Mouse (Mus musculus) yolk sac, embryonic 10.5 days (tissue): Measurements from ENCODE around the gene Nppb.
A peak's percentile ranks its signal among the peaks of the same experiment; 100 is the strongest.

ENCODE experiments used
- DNase-seq: peaks from one replicate; pipeline ENCODE4 v3.0.0-alpha.2; 2017; ENCODE audit warnings: low spot score

Nppb gene

GRCm38 (mm10) chr4:147985205-147986132 lies at the start of gene Nppb:
TSS of gene Nppb (plus strand) at chr4:147985788.
- DNase-seq: peak; percentile 53

GRCm38 (mm10) chr4:147935904-147936303 lies 49.7 kb upstream of the Nppb start:
- no peak for DNase-seq

GRCm38 (mm10) chr4:147936331-147936954 lies 49.1 kb upstream of the Nppb start, which contains the start of gene Plod1:
TSS of gene Plod1 (minus strand) at chr4:147936767.
- DNase-seq: peak; percentile 81

- DNase-seq: no peak
Measured at GRCm38 (mm10) chr4:147937021-147937420, 48.6 kb upstream of the Nppb start.

GRCm38 (mm10) chr4:147937486-147937885 lies 48.1 kb upstream of the Nppb start:
- no peak for DNase-seq

GRCm38 (mm10) chr4:147938148-147939096 lies 47.2 kb upstream of the Nppb start:
- no peak for DNase-seq

GRCm38 (mm10) chr4:147940111-147940510 lies 45.5 kb upstream of the Nppb start:
- no peak for DNase-seq

- peak; percentile 90 for DNase-seq
Measured at GRCm38 (mm10) chr4:147940576-147941044, 45.0 kb upstream of the Nppb start, which contains the start of gene 2510039O18Rik. TSS of gene 2510039O18Rik (plus strand) at chr4:147940895.

GRCm38 (mm10) chr4:147941045-147942020 lies 44.3 kb upstream of the Nppb start:
- DNase-seq: peak; percentile 47

- no peak for DNase-seq
Measured at GRCm38 (mm10) chr4:147943005-147943404, 42.6 kb upstream of the Nppb start.

- DNase-seq: no peak
Measured at GRCm38 (mm10) chr4:147947511-147947910, 38.1 kb upstream of the Nppb start.

- no peak for DNase-seq
Measured at GRCm38 (mm10) chr4:147953590-147953989, 32.0 kb upstream of the Nppb start.

GRCm38 (mm10) chr4:147957141-147957540 lies 28.4 kb upstream of the Nppb start:
- DNase-seq: no peak

GRCm38 (mm10) chr4:147959881-147960831 lies 25.4 kb upstream of the Nppb start:
- no peak for DNase-seq

GRCm38 (mm10) chr4:147962781-147963180 lies 22.8 kb upstream of the Nppb start:
- DNase-seq: no peak

GRCm38 (mm10) chr4:147963623-147964022 lies 22.0 kb upstream of the Nppb start:
- no peak for DNase-seq

- DNase-seq: no peak
Measured at GRCm38 (mm10) chr4:147965712-147966111, 19.9 kb upstream of the Nppb start.

- DNase-seq: no peak
Measured at GRCm38 (mm10) chr4:147968816-147969215, 16.8 kb upstream of the Nppb start.

GRCm38 (mm10) chr4:147969337-147969736 lies 16.3 kb upstream of the Nppb start:
- no peak for DNase-seq
